Mouse (Mus musculus) cerebellum, adult 18-20 months (tissue): ENCODE data around the gene Gm12800.
A peak's percentile ranks its signal among the peaks of the same experiment; 100 is the strongest.
"Not testable (repeated sequence)": the region's sequence is repeated elsewhere in the genome, so short reads cannot be mapped to it uniquely, and the experiment has no call there.

Experiments used
- DNase-seq, 2 experiments: peaks; one replicate each; pipeline ENCODE4 v3.0.0; 2021

Gene Gm12800

GRCm38 (mm10) chr4:101908821-101909220 is at the start of gene Gm12800:
Gene Gm12800, plus strand, starts transcription at chr4:101909121.
- not testable (repeated sequence) for DNase-seq

DNA sequence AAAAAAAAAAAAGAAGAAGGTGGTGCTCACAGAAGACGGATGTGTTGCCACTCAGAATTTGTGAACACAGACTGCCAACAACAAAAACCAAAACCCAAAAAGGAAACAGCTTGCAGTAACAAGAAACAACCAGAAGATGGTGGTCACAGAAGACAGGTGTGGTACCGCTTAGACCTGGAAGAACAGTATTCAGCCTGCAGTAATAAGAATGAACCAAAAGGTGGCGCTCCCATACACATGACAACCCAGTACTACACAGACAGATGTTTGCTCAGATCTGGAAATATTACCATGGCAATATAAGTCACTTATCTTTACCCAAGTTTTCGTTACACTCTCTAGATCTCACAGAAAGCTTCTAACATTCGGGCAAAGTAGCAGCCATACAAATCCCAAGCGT is 48.0 kb upstream of the Gm12800 start:
- DNase-seq = no peak

- DNase-seq = no peak
These were observed 46.6 kb upstream of the Gm12800 start for GRCm38 (mm10) chr4:101862289-101862688.

GRCm38 (mm10) chr4:101872031-101872430 is 36.9 kb upstream of the Gm12800 start:
- peak in 1 of 2 experiments; percentile 21 for DNase-seq

DNA sequence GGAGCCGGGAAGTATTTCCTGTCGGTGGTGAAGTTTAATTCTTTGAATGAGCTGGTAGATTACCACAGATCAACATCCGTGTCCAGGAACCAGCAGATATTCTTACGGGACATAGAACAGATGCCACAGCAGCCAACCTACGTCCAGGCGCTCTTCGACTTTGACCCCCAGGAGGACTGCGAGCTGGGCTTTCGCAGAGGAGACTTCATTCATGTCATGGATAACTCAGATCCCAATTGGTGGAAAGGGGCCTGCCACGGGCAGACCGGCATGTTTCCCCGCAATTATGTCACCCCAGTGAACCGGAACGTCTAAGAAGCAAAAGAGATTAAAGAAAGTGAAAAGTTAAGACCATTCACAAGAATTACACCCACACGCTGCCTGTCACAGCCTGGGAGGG is 33.2 kb upstream of the Gm12800 start:
- not testable (repeated sequence) for DNase-seq

- no peak for DNase-seq
These were observed 25.3 kb upstream of the Gm12800 start for GRCm38 (mm10) chr4:101883641-101884040.

- no peak for DNase-seq
These were observed 19.5 kb upstream of the Gm12800 start for GRCm38 (mm10) chr4:101889377-101889776.

GRCm38 (mm10) chr4:101893656-101894420 is 15.1 kb upstream of the Gm12800 start, which contains the start of gene C130073F10Rik:
Gene C130073F10Rik, minus strand, starts transcription at chr4:101893789.
- no peak for DNase-seq

DNA sequence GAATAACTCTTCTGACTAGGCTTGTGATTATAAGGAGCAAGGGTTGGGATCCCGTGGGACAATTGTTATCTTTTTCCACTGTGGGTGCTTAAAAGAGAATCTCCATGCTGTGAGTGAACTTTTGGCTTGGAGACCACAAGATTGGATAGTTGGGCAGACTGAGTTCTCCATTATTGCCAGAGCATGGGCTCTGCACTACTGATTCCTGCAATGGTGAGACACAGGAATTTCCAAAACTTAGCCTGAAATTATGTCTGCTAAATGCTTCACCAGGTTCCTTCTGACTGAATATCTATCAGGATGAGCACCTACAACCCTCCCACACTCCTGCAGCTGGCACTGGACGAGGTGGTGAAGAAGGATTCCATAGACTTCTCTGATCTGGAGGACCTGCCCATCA is 31.2 kb downstream of the Gm12800 start, which contains the start of gene Gm12794:
Gene Gm12794, plus strand, starts transcription at position 301 of the 400 bp plus-strand sequence.
- not testable (repeated sequence) for DNase-seq
